Mouse (Mus musculus): ENCODE measurements around the gene Opa3. TPM values are rescaled to one million over a fixed set of nuclear protein-coding genes. Genes with fewer than 3 reads are reported as not detected.

Gene Opa3
- polyA plus RNA-seq, 1 experiment from 2014 or later, result 42.9 TPM

GRCm38 (mm10) chr7:19196676-19197075 is 31.5 kb upstream of the Opa3 start:
- DNase-seq (ENCODE audit: low spot score) (peak; percentile 46), ATAC-seq (ENCODE audit: insufficient number of reproducible peaks, low FRiP score, low TSS enrichment, low read depth) (no peak)
- Histone ChIP-seq H3K27ac (replicated peaks; ENCODE audit: low read depth, low read length) (no peak overlapping the region), H3K9me3 (ENCODE audit: control insufficient read depth, low read length) (peaks cover 6% of the 10 kb centered on the region; the same call in 1 of the 2 replicates), H3K27me3 (ENCODE audit: control insufficient read depth, insufficient read depth, low read length) (no peaks in the 10 kb centered on the region), H3K4me3 (ENCODE audit: low read depth, low read length) (no peak overlapping the region), H3K4me2 (ENCODE audit: low read depth, severe bottlenecking) (no peak overlapping the region), H3K36me3 (ENCODE audit: control insufficient read depth, insufficient read depth, low read length) (peaks cover 9% of the 10 kb centered on the region), H3K9ac (ENCODE audit: low read length) (no peak overlapping the region), H3K4me1 (ENCODE audit: control insufficient read depth, insufficient read depth, low read length) (no peaks in the 10 kb centered on the region)
- 62% methylated on average over 6 of the region's 6 CpGs for WGBS

GRCm38 (mm10) chr7:19197985-19198384 is 30.1 kb upstream of the Opa3 start:
- ATAC-seq (ENCODE audit: insufficient number of reproducible peaks, low FRiP score, low TSS enrichment, low read depth) (no peak), DNase-seq (ENCODE audit: low spot score) (peak; percentile 52)
- Histone ChIP-seq H3K36me3 (ENCODE audit: control insufficient read depth, insufficient read depth, low read length) (peaks cover 9% of the 10 kb centered on the region), H3K27ac (replicated peaks; ENCODE audit: low read depth, low read length) (no peak overlapping the region), H3K27me3 (ENCODE audit: control insufficient read depth, insufficient read depth, low read length) (no peaks in the 10 kb centered on the region), H3K4me1 (ENCODE audit: control insufficient read depth, insufficient read depth, low read length) (no peaks in the 10 kb centered on the region), H3K9ac (ENCODE audit: low read length) (no peak overlapping the region), H3K4me2 (ENCODE audit: low read depth, severe bottlenecking) (no peak overlapping the region), H3K4me3 (ENCODE audit: low read depth, low read length) (no peak overlapping the region), H3K9me3 (ENCODE audit: control insufficient read depth, low read length) (peaks cover 6% of the 10 kb centered on the region; the same call in 1 of the 2 replicates)
- 26% methylated on average over 2 of the region's 2 CpGs for WGBS

GRCm38 (mm10) chr7:19201660-19202059 is 26.5 kb upstream of the Opa3 start:
- ATAC-seq (ENCODE audit: insufficient number of reproducible peaks, low FRiP score, low TSS enrichment, low read depth) (no peak; the same call in 1 of the 2 replicates), DNase-seq (ENCODE audit: low spot score) (no peak)
- Histone ChIP-seq H3K4me1 (ENCODE audit: control insufficient read depth, insufficient read depth, low read length) (no peaks in the 10 kb centered on the region), H3K27ac (replicated peaks; ENCODE audit: low read depth, low read length) (no peak overlapping the region), H3K36me3 (ENCODE audit: control insufficient read depth, insufficient read depth, low read length) (no peaks in the 10 kb centered on the region), H3K9ac (ENCODE audit: low read length) (no peak overlapping the region), H3K4me3 (ENCODE audit: low read depth, low read length) (no peak overlapping the region; the same call in 1 of the 2 replicates), H3K27me3 (ENCODE audit: control insufficient read depth, insufficient read depth, low read length) (no peaks in the 10 kb centered on the region), H3K4me2 (ENCODE audit: low read depth, severe bottlenecking) (no peak overlapping the region), H3K9me3 (ENCODE audit: control insufficient read depth, low read length) (no peaks in the 10 kb centered on the region)
- 63% methylated on average over 11 of the region's 15 CpGs for WGBS

GRCm38 (mm10) chr7:19202065-19202850 is 25.9 kb upstream of the Opa3 start:
- DNase-seq (ENCODE audit: low spot score), result no peak
- H3K36me3 ChIP-seq (ENCODE audit: control insufficient read depth, insufficient read depth, low read length), result no peaks in the 10 kb centered on the region
- H3K4me2 ChIP-seq (ENCODE audit: low read depth, severe bottlenecking), result no peak overlapping the region
- no peak overlapping the region for H3K9ac ChIP-seq (ENCODE audit: low read length)
- ATAC-seq (ENCODE audit: insufficient number of reproducible peaks, low FRiP score, low TSS enrichment, low read depth), result no peak
- no peak overlapping the region for H3K27ac ChIP-seq (replicated peaks; ENCODE audit: low read depth, low read length)
- H3K4me3 ChIP-seq (ENCODE audit: low read depth, low read length), result no peak overlapping the region; the same call in 1 of the 2 replicates
- 58% methylated on average over 15 of the region's 15 CpGs for WGBS
- no peaks in the 10 kb centered on the region for H3K4me1 ChIP-seq (ENCODE audit: control insufficient read depth, insufficient read depth, low read length)
- no peaks in the 10 kb centered on the region for H3K9me3 ChIP-seq (ENCODE audit: control insufficient read depth, low read length)
- no peaks in the 10 kb centered on the region for H3K27me3 ChIP-seq (ENCODE audit: control insufficient read depth, insufficient read depth, low read length)

GRCm38 (mm10) chr7:19208201-19208910 is 19.8 kb upstream of the Opa3 start:
- ATAC-seq (ENCODE audit: insufficient number of reproducible peaks, low FRiP score, low TSS enrichment, low read depth) (no peak), DNase-seq (ENCODE audit: low spot score) (no peak)
- 80% methylated on average over 13 of the region's 13 CpGs for WGBS

GRCm38 (mm10) chr7:19208944-19209472 is 19.1 kb upstream of the Opa3 start:
- ATAC-seq (ENCODE audit: insufficient number of reproducible peaks, low FRiP score, low TSS enrichment, low read depth) (no peak), DNase-seq (ENCODE audit: low spot score) (peak; percentile 60)
- 54% methylated on average over 7 of the region's 7 CpGs for WGBS
- Histone ChIP-seq H3K27ac (replicated peaks; ENCODE audit: low read depth, low read length) (no peak overlapping the region), H3K4me2 (ENCODE audit: low read depth, severe bottlenecking) (no peak overlapping the region), H3K36me3 (ENCODE audit: control insufficient read depth, insufficient read depth, low read length) (no peaks in the 10 kb centered on the region; the same call in 1 of the 2 replicates), H3K4me3 (ENCODE audit: low read depth, low read length) (no peak overlapping the region), H3K27me3 (ENCODE audit: control insufficient read depth, insufficient read depth, low read length) (no peaks in the 10 kb centered on the region), H3K9me3 (ENCODE audit: control insufficient read depth, low read length) (no peaks in the 10 kb centered on the region), H3K4me1 (ENCODE audit: control insufficient read depth, insufficient read depth, low read length) (peaks cover 8% of the 10 kb centered on the region; the same call in 1 of the 2 replicates), H3K9ac (ENCODE audit: low read length) (no peak overlapping the region)

More at GRCm38 (mm10) chr7:19208201-19208910, 19.8 kb upstream of the Opa3 start:
- H3K27ac ChIP-seq (replicated peaks; ENCODE audit: low read depth, low read length), result no peak overlapping the region
- peaks cover 4% of the 10 kb centered on the region; the same call in 1 of the 2 replicates for H3K4me1 ChIP-seq (ENCODE audit: control insufficient read depth, insufficient read depth, low read length)
- no peaks in the 10 kb centered on the region for H3K9me3 ChIP-seq (ENCODE audit: control insufficient read depth, low read length)
- H3K4me3 ChIP-seq (ENCODE audit: low read depth, low read length), result no peak overlapping the region
- no peaks in the 10 kb centered on the region for H3K27me3 ChIP-seq (ENCODE audit: control insufficient read depth, insufficient read depth, low read length)
- H3K4me2 ChIP-seq (ENCODE audit: low read depth, severe bottlenecking), result no peak overlapping the region
- no peaks in the 10 kb centered on the region; the same call in 1 of the 2 replicates for H3K36me3 ChIP-seq (ENCODE audit: control insufficient read depth, insufficient read depth, low read length)
- no peak overlapping the region for H3K9ac ChIP-seq (ENCODE audit: low read length)

- peaks cover 13% of the 10 kb centered on the region; the same call in 1 of the 2 replicates for H3K4me1 ChIP-seq (ENCODE audit: control insufficient read depth, insufficient read depth, low read length)
Observed at GRCm38 (mm10) chr7:19209494-19209893, 18.6 kb upstream of the Opa3 start.

GRCm38 (mm10) chr7:19210010-19210409 is 18.1 kb upstream of the Opa3 start:
- peaks cover 17% of the 10 kb centered on the region; the same call in 1 of the 2 replicates for H3K4me1 ChIP-seq (ENCODE audit: control insufficient read depth, insufficient read depth, low read length)
- H3K9ac ChIP-seq (ENCODE audit: low read length), result no peak overlapping the region
- no peak overlapping the region for H3K27ac ChIP-seq (replicated peaks; ENCODE audit: low read depth, low read length)
- ATAC-seq (ENCODE audit: insufficient number of reproducible peaks, low FRiP score, low TSS enrichment, low read depth), result no peak
- no peaks in the 10 kb centered on the region; the same call in 1 of the 2 replicates for H3K36me3 ChIP-seq (ENCODE audit: control insufficient read depth, insufficient read depth, low read length)
- H3K4me3 ChIP-seq (ENCODE audit: low read depth, low read length), result no peak overlapping the region
- no peak overlapping the region; the same call in 1 of the 2 replicates for H3K4me2 ChIP-seq (ENCODE audit: low read depth, severe bottlenecking)
- H3K27me3 ChIP-seq (ENCODE audit: control insufficient read depth, insufficient read depth, low read length), result no peaks in the 10 kb centered on the region
- H3K9me3 ChIP-seq (ENCODE audit: control insufficient read depth, low read length), result no peaks in the 10 kb centered on the region
- WGBS, result 94% methylated on average over 5 of the region's 5 CpGs
- peak; percentile 44 for DNase-seq (ENCODE audit: low spot score)

More at GRCm38 (mm10) chr7:19209494-19209893, 18.6 kb upstream of the Opa3 start:
- H3K27ac ChIP-seq (replicated peaks; ENCODE audit: low read depth, low read length), result no peak overlapping the region
- no peak overlapping the region for H3K4me3 ChIP-seq (ENCODE audit: low read depth, low read length)
- H3K27me3 ChIP-seq (ENCODE audit: control insufficient read depth, insufficient read depth, low read length), result no peaks in the 10 kb centered on the region
- no peaks in the 10 kb centered on the region for H3K9me3 ChIP-seq (ENCODE audit: control insufficient read depth, low read length)
- no peak overlapping the region for H3K9ac ChIP-seq (ENCODE audit: low read length)
- DNase-seq (ENCODE audit: low spot score) (no peak), ATAC-seq (ENCODE audit: insufficient number of reproducible peaks, low FRiP score, low TSS enrichment, low read depth) (no peak)
- 73% methylated on average over 4 of the region's 4 CpGs for WGBS
- no peak overlapping the region for H3K4me2 ChIP-seq (ENCODE audit: low read depth, severe bottlenecking)
- H3K36me3 ChIP-seq (ENCODE audit: control insufficient read depth, insufficient read depth, low read length), result no peaks in the 10 kb centered on the region; the same call in 1 of the 2 replicates

Data from limb, embryonic 11.5 days (tissue).